Mouse (Mus musculus) 3134 (cell line): Measurements from ENCODE around the gene Cdh13.

Experiments
- DNase-seq: peaks from one replicate; pipeline ENCODE4 v3.0.0-alpha.2; 2011; ENCODE audit warnings: low spot score; ENCODE audit not compliant: insufficient read length; ENCODE audit errors: extremely low read depth

The Cdh13 gene

GRCm38 (mm10) chr8:118283600-118284111 lies at the start of gene Cdh13:
Gene Cdh13, plus strand, starts transcription at chr8:118283733.
- peak; percentile 69 for DNase-seq

GRCm38 (mm10) chr8:118235626-118236025 lies 47.9 kb upstream of the Cdh13 start:
- no peak for DNase-seq

- peak; percentile 25 for DNase-seq
Measured at GRCm38 (mm10) chr8:118237150-118237620, 46.3 kb upstream of the Cdh13 start.

GRCm38 (mm10) chr8:118238156-118238555 lies 45.4 kb upstream of the Cdh13 start:
- no peak for DNase-seq

GRCm38 (mm10) chr8:118239186-118239585 lies 44.3 kb upstream of the Cdh13 start:
- peak; percentile 45 for DNase-seq

DNA sequence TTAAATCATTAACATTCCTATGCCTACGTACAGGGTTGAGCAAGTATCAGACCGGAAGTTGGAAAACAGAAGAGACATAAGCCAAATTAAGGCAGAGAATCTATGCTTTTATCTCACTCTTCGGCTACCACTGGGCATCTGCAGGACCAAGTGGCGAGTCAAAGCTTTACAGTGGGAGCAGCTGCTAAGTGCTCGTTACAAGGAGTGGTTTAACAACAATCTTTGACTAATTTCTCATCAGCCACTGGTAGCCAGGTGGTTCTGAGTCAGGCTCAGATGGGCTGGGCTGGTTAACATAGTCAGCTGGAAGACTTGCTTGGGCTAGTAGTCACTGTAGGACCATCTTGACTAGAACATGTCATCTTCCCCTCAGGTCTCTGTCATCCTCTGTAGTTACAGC lies 34.2 kb upstream of the Cdh13 start:
- no peak for DNase-seq

DNA sequence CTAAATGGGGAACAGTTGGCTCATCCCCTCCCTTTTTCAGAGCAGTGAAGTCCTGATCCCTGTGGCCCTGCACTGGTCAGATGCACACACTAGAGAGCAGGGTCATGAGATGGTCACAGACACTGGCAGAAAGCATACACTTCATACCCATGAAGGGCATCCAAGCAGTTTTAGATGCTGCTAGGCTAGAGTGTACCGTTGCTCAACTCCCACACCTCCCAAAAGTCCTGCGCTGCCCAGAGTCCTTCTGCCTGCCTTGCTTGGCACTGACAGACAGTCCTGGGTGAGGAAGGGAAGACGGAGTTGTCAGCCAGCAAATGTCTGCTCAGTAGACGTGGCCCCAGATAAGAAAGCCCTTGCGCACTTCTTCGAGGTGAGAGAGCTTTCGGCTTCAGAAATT lies 33.6 kb upstream of the Cdh13 start:
- no peak for DNase-seq

DNA sequence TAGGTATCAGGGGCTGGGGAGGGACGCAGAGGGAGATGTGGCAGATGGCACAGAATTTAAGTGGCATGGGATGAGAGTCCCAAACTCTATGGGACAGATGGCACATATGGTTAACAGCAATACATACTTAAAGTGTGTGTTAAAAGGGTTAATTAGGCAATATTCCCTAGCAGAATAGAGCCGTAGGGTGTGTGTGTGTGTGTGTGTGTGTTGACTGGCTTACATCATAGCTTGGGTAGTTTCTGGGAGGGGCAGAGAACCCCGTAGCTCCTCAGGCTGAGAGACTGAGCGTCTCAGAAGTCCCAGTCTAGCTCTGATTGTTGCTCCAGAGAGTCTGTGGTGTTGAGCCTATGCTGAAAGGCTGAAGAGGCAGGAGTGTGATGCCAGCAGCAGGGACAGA lies 20.4 kb upstream of the Cdh13 start:
- DNase-seq: no peak

- no peak for DNase-seq
Measured at GRCm38 (mm10) chr8:118270751-118271402, 12.7 kb upstream of the Cdh13 start.

- no peak for DNase-seq
Measured at GRCm38 (mm10) chr8:118272493-118272892, 11.0 kb upstream of the Cdh13 start.

- no peak for DNase-seq
Measured at GRCm38 (mm10) chr8:118274243-118274642, 9.3 kb upstream of the Cdh13 start.

DNA sequence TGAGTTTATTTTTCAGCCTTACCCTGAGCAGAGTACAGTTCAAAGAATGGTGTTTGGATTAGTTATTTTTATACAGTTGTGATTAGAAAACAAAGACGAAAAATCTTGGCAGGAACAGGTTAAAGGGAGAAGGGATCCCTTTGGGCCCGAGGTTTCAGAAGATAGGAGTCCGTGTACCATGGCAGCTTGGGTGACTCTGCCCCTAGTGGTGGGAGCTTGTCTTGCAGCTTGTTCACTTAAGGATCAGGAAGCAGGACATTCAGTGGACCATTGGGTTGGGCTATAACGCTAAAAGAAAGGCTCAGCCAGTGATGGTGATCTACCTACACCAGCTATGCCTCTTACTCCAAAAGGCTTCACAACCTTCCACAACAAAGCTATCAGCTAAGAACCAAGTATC lies 8.8 kb upstream of the Cdh13 start:
- DNase-seq: no peak

- DNase-seq: peak; percentile 61
Measured at GRCm38 (mm10) chr8:118284112-118285029, 838 bp downstream of the Cdh13 start.

GRCm38 (mm10) chr8:118285596-118286281 lies 2.2 kb downstream of the Cdh13 start:
- peak; percentile 67 for DNase-seq

DNA sequence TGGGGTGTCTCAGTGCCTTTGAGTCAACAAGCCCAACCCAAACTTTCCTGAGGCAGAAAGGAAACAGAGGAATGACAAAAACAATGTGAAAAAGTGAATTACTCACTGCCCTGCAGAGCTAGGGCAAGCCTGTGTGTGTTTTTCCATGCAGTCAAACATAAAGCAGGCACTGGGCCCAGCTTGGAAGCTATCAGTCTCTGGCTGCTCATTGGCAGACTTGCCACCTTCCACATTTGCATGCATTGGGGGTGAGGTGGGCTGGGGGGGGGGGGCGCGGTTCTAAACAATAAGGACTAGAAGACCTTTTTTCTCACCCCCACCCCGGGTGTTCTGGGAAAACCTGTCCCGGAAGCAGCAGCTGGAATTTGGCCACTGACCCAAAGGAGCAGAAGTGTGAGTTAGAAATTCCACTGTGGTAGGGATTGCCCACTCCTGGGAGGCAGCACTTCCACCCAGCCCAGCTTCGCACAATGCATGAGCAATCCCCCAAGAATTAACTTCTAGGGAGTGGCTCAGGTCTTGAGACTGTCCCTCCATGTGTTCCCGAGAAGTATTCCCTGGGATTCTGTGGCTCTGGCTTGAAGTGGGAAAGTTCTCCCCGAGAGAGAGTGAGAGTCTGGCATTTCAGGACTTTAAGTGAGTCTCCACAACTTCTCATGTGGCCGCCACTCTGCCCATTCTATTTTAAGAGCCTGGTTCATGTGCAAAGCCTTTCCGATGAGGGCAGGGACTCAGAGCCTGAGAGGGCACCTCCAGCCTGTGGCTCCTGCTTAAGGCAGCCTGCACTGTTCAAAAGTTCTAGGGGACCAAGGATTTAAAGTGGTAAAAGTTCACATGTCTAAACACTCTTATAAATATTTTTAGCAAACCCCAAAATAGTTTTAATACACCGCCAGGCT lies 3.0 kb downstream of the Cdh13 start:
- DNase-seq: peak; percentile 82

GRCm38 (mm10) chr8:118287496-118287895 lies 4.0 kb downstream of the Cdh13 start:
- DNase-seq: no peak

DNA sequence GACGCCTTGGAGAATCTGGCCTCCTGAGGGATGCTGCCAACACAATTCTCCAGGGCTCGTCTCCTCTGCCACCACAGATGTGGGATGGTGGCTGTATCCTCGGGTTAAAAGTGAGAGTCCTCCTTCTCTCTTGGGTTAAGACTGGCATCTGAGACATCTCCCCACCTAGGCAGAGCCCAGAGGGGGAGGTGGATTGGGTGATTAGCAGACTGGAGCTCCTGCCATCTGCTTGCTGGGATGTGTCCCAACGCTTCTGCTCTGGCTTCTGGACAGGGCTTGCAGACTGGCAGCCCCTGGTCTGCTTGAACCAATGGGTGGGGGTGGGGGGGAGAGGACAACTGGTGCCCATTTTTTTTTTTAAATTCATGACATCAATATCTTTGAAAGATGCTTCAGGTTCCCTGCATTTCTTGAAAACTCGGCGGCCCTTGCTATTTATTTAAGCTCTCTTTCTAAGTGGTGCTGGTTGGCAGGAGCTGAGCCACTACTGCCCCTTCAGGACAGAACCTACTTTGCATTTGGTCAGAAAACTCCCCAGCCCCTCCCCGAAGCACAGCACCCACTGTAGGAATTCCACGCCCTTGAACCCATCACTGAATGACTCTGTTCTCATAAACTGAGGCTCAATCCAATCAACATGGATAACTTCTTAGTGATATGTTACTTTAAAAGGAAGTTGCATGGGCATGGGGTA lies 4.9 kb downstream of the Cdh13 start:
- DNase-seq: no peak

GRCm38 (mm10) chr8:118289091-118289490 lies 5.6 kb downstream of the Cdh13 start:
- DNase-seq: no peak

GRCm38 (mm10) chr8:118289525-118289924 lies 6.0 kb downstream of the Cdh13 start:
- DNase-seq: no peak
